Mouse (Mus musculus) bone marrow macrophage, adult 2 months (primary cell): ENCODE measurements around the gene Nrxn2. TPM values are rescaled to one million over a fixed set of nuclear protein-coding genes. Genes with fewer than 3 reads are reported as not detected.

Experiments
- H3K27ac ChIP-seq: 2 replicates; pipeline ENCODE4 v1.5.1; 2012; ENCODE audit warnings: low read depth, low read length; ENCODE audit not compliant: insufficient read depth
- H3K4me1 ChIP-seq: 2 replicates; pipeline ENCODE4 v1.6.1; 2012; ENCODE audit warnings: low read length; ENCODE audit not compliant: control insufficient read depth, insufficient read depth
- H3K4me3 ChIP-seq: 2 replicates; pipeline ENCODE4 v1.5.1; 2012; ENCODE audit warnings: mild to moderate bottlenecking, low read length, moderate library complexity; ENCODE audit not compliant: insufficient read depth
- CTCF ChIP-seq: IDR thresholded peaks from 2 replicates; pipeline ENCODE4 v1.5.1; 2012; ENCODE audit warnings: low read depth, mild to moderate bottlenecking, low read length, moderate library complexity
- POLR2A ChIP-seq: IDR thresholded peaks from 2 replicates; pipeline ENCODE4 v1.6.1; 2012; ENCODE audit warnings: mild to moderate bottlenecking, low read depth, low read length, borderline replicate concordance
- polyA plus RNA-seq: library from polyadenylated mRNA; stranded (reverse); fragments of >200 nt; gene quantifications from 2 replicates; pipeline ENCODE4 v1.2.4, GENCODE M21; 2012; ENCODE audit not compliant: missing spikeins, insufficient read depth, insufficient read length

Gene Nrxn2
- polyA plus RNA-seq, 1 experiment: not detected

GRCm38 (mm10) chr19:6513389-6514139 is 95.0 kb downstream of the Nrxn2 start:
- Histone ChIP-seq H3K4me3 (no peak overlapping the region), H3K27ac (no peak overlapping the region), H3K4me1 (peaks cover 5% of the 10 kb centered on the region)
- TF ChIP-seq CTCF (no peak; the same call in 1 of the 2 replicates), POLR2A (no peak)

- H3K4me3 ChIP-seq: no peak overlapping the region
- TF ChIP-seq POLR2A (no peak), CTCF (no peak)
- H3K4me1 ChIP-seq: peaks cover 8% of the 10 kb centered on the region
- H3K27ac ChIP-seq: no peak overlapping the region
Measured at GRCm38 (mm10) chr19:6514940-6515339, 96.4 kb downstream of the Nrxn2 start.

- no peak overlapping the region for H3K4me3 ChIP-seq
- H3K27ac ChIP-seq: no peak overlapping the region
- peaks cover 8% of the 10 kb centered on the region for H3K4me1 ChIP-seq
- TF ChIP-seq CTCF (no peak), POLR2A (no peak)
Measured at GRCm38 (mm10) chr19:6515448-6515847, 96.9 kb downstream of the Nrxn2 start.

- peaks cover 8% of the 10 kb centered on the region for H3K4me1 ChIP-seq
- TF ChIP-seq POLR2A: no peak
- no peak for TF ChIP-seq CTCF
- no peak overlapping the region for H3K27ac ChIP-seq
- no peak overlapping the region for H3K4me3 ChIP-seq
Measured at GRCm38 (mm10) chr19:6516153-6516552, 97.6 kb downstream of the Nrxn2 start.

- Histone ChIP-seq H3K27ac (no peak overlapping the region), H3K4me1 (peaks cover 8% of the 10 kb centered on the region), H3K4me3 (no peak overlapping the region)
- no peak for TF ChIP-seq CTCF
- TF ChIP-seq POLR2A: no peak
Measured at GRCm38 (mm10) chr19:6518601-6519000, 100.1 kb downstream of the Nrxn2 start.

GRCm38 (mm10) chr19:6519483-6519882 is 101.0 kb downstream of the Nrxn2 start:
- Histone ChIP-seq H3K4me3 (no peak overlapping the region), H3K27ac (no peak overlapping the region), H3K4me1 (peaks cover 8% of the 10 kb centered on the region)
- TF ChIP-seq POLR2A (no peak), CTCF (no peak)

- no peak for TF ChIP-seq CTCF
- TF ChIP-seq POLR2A: no peak
- H3K27ac ChIP-seq: no peak overlapping the region
- H3K4me3 ChIP-seq: no peak overlapping the region
- peaks cover 8% of the 10 kb centered on the region for H3K4me1 ChIP-seq
Measured at GRCm38 (mm10) chr19:6521630-6522029, 103.1 kb downstream of the Nrxn2 start.

GRCm38 (mm10) chr19:6522289-6522688 is 103.8 kb downstream of the Nrxn2 start:
- no peak overlapping the region for H3K4me3 ChIP-seq
- H3K27ac ChIP-seq: no peak overlapping the region
- TF ChIP-seq POLR2A (no peak), CTCF (no peak)
- H3K4me1 ChIP-seq: peaks cover 8% of the 10 kb centered on the region

GRCm38 (mm10) chr19:6525023-6525422 is 106.5 kb downstream of the Nrxn2 start:
- Histone ChIP-seq H3K4me1 (no peaks in the 10 kb centered on the region), H3K27ac (no peak overlapping the region), H3K4me3 (no peak overlapping the region)
- no peak for TF ChIP-seq POLR2A
- TF ChIP-seq CTCF: no peak

GRCm38 (mm10) chr19:6526010-6526409 is 107.5 kb downstream of the Nrxn2 start:
- Histone ChIP-seq H3K4me1 (no peaks in the 10 kb centered on the region), H3K27ac (no peak overlapping the region), H3K4me3 (no peak overlapping the region)
- TF ChIP-seq CTCF: no peak
- no peak for TF ChIP-seq POLR2A

GRCm38 (mm10) chr19:6527439-6527838 is 108.9 kb downstream of the Nrxn2 start:
- no peak overlapping the region for H3K27ac ChIP-seq
- TF ChIP-seq POLR2A (no peak), CTCF (no peak)
- H3K4me3 ChIP-seq: no peak overlapping the region
- H3K4me1 ChIP-seq: no peaks in the 10 kb centered on the region
